ENCODE assay signal across 7 mouse cellular contexts in genomic region chr3:31094531-31095178, GRCm38 (mm10). TPM values are rescaled to one million over a fixed set of nuclear protein-coding genes. Genes with fewer than 3 reads are reported as not detected.
A peak's percentile ranks its signal among the peaks of the same experiment; 100 is the strongest.
DNase-seq lines count a peak whose midpoint lies in the region; ATAC-seq lines count a peak whose summit lies in the region.

Gene Skil, plus strand, starts transcription at chr3:31095058.

- ATAC-seq in embryonic facial prominence, embryonic 12.5 days (ENCODE audit: insufficient number of reproducible peaks, insufficient read depth, low FRiP score, low TSS enrichment), result peak; percentile 95
- ATAC-seq in limb, embryonic 13.5 days (ENCODE audit: low FRiP score, low read depth), result peak; percentile 96
- ATAC-seq in midbrain, embryonic 16.5 days, result peak; percentile 94

- H3K4me1 ChIP-seq in embryonic facial prominence, embryonic 12.5 days, result peaks cover 20% of the 10 kb centered on the region; the same call in 1 of the 2 replicates
- H3K4me1 ChIP-seq in limb, embryonic 13.5 days, result peaks cover 31% of the 10 kb centered on the region
- H3K4me1 ChIP-seq in midbrain, embryonic 16.5 days (ENCODE audit: control insufficient read depth, insufficient read depth, low read length), result peaks cover 35% of the 10 kb centered on the region

- no peaks in the 10 kb centered on the region for H3K9me3 ChIP-seq in embryonic facial prominence, embryonic 12.5 days
- no peaks in the 10 kb centered on the region for H3K9me3 ChIP-seq in limb, embryonic 13.5 days
- H3K9me3 ChIP-seq in midbrain, embryonic 16.5 days (replicated peaks; ENCODE audit: control insufficient read depth, low read length, poor library complexity, severe bottlenecking), result no peaks in the 10 kb centered on the region

- peak; percentile 95 for DNase-seq in adrenal gland, postnatal 25 days
- peak; percentile 94 to 97 for DNase-seq in heart, adult 18-20 months
- DNase-seq in kidney, adult 8-10 months, result peak; percentile 95
- DNase-seq in spleen, postnatal 10 days (ENCODE audit: low spot score in 2 of 2), result peak; percentile 82 to 92

- 0% methylated on average over 28 of the region's 109 CpGs for WGBS in embryonic facial prominence, embryonic 12.5 days
- under 1% methylated on average over 70 of the region's 109 CpGs for whole genome bisulfite sequencing in limb, embryonic 13.5 days
- under 1% methylated on average over 39 of the region's 109 CpGs for WGBS in midbrain, embryonic 16.5 days

- 0 out of 2 replicates have a peak, but pooled peaks cover 4% of the 10 kb centered on the region for H3K36me3 ChIP-seq in embryonic facial prominence, embryonic 12.5 days
- peaks cover 8% of the 10 kb centered on the region; the same call in 1 of the 2 replicates for H3K36me3 ChIP-seq in limb, embryonic 13.5 days
- 0 out of 2 replicates have a peak, but pooled peaks cover 2% of the 10 kb centered on the region for H3K36me3 ChIP-seq in midbrain, embryonic 16.5 days (ENCODE audit: control insufficient read depth, insufficient read depth, low read length)

- peak within 1 kb of the TSS; percentile 93 for H3K9ac ChIP-seq in embryonic facial prominence, embryonic 12.5 days
- H3K9ac ChIP-seq in limb, embryonic 13.5 days, result peak within 1 kb of the TSS; percentile 94
- H3K9ac ChIP-seq in midbrain, embryonic 16.5 days (ENCODE audit: low read depth, low read length), result peak within 1 kb of the TSS; percentile 96

- H3K4me3 ChIP-seq in embryonic facial prominence, embryonic 12.5 days, result peak within 1 kb of the TSS; percentile 99
- peak within 1 kb of the TSS; percentile 97 for H3K4me3 ChIP-seq in limb, embryonic 13.5 days
- H3K4me3 ChIP-seq in midbrain, embryonic 16.5 days (ENCODE audit: low read depth, low read length), result peak within 1 kb of the TSS; percentile 99

- no peaks in the 10 kb centered on the region for H3K27me3 ChIP-seq in embryonic facial prominence, embryonic 12.5 days
- no peaks in the 10 kb centered on the region for H3K27me3 ChIP-seq in limb, embryonic 13.5 days
- no peaks in the 10 kb centered on the region for H3K27me3 ChIP-seq in midbrain, embryonic 16.5 days (ENCODE audit: control insufficient read depth, insufficient read depth, low read depth, low read length)

- H3K27ac ChIP-seq in embryonic facial prominence, embryonic 12.5 days, result peak within 1 kb of the TSS; percentile 99
- peak within 1 kb of the TSS; percentile 99 for H3K27ac ChIP-seq in limb, embryonic 13.5 days
- peak within 1 kb of the TSS; percentile 99 for H3K27ac ChIP-seq in midbrain, embryonic 16.5 days (ENCODE audit: low read length)

- peak within 1 kb of the TSS; percentile 74 for H3K4me2 ChIP-seq in embryonic facial prominence, embryonic 12.5 days (replicated peaks)
- peak within 1 kb of the TSS; percentile 79 for H3K4me2 ChIP-seq in limb, embryonic 13.5 days (replicated peaks)
- H3K4me2 ChIP-seq in midbrain, embryonic 16.5 days (ENCODE audit: low read length), result peak within 1 kb of the TSS; percentile 83

RNA-seq across cellular contexts. Expression of gene Skil, which starts in this region (rescaled TPM):
- 32.9 and 39.3 TPM in 2 replicates for total RNA-seq in adrenal gland, postnatal 25 days (2021)
- 33.5 and 34.9 TPM in 2 replicates for polyA plus RNA-seq in embryonic facial prominence, embryonic 12.5 days (2016; fragmentation: Nextera tagmentation; extraction: Ambion mirVana)
- 10 to 100 TPM; 13.6 to 14.0 TPM for total RNA-seq in heart, adult 18-20 months (2021)
- 27.2 and 30.2 TPM in 2 replicates for polyA plus RNA-seq in limb, embryonic 13.5 days (2015; fragmentation: Nextera tagmentation; extraction: Ambion mirVana)
- polyA plus RNA-seq in midbrain, embryonic 16.5 days (2015; fragmentation: Nextera tagmentation; extraction: Ambion mirVana), result 29.9 and 32.4 TPM in 2 replicates

Comparison
In these comparisons a context has a peak if more than half of its experiments do, and no peak if none do; other contexts are left out.
1. Peak in every context shown above with its lines: DNase-seq, ATAC-seq, H3K4me3 ChIP-seq and H3K27ac ChIP-seq.